Mouse (Mus musculus): ENCODE data around the gene Synj2bp. TPM values are rescaled to one million over a fixed set of nuclear protein-coding genes. Genes with fewer than 3 reads are reported as not detected.
A peak's percentile ranks its signal among the peaks of the same experiment; 100 is the strongest.
"Not testable (repeated sequence)": the region's sequence is repeated elsewhere in the genome, so short reads cannot be mapped to it uniquely, and the experiment has no call there.

Synj2bp gene
- 36.7 and 39.8 TPM in 2 replicates for polyA plus RNA-seq (2015; fragmentation: Nextera tagmentation; extraction: Ambion mirVana)

DNA sequence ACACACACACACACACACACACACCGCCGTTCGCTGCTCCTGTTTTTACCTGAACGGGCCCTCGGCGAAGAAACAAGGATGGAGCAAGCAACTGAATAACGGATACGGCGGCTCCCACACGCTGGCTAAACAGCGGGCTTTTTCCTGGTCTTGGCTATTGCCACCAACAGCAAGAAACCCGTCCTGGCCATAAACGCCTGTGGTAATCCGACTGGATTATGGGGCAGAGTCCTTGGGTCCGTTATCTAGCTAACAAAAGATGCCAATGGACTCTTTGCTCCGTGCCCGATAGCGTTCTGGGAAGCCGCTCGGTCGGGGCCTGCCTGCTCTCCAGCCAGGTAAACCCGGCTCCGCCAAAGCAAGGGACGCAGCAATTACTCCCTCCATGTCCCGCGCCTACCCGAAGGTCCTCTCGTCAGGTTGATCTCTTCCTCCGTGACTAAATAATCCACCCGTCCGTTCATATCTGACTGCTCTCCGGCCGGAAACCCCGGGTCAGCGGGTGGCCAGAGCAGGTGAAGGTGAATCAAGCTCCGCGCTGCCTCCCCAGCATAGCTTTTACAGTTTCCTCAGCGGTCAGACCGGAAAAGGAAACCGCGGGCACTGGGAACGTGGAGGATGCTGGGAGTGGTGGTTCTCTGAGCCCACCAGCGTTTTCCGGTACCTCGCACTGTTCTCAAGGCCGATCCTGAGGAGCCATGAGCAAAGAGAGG, at the start of gene Synj2bp, which contains the start of gene Gm20498:
Synj2bp (minus strand) TSS at position 596 of the 713 bp plus-strand sequence.
Gm20498 (minus strand) TSS at position 590 of the 713 bp plus-strand sequence.
- Histone ChIP-seq H3K9me3 (replicated peaks; ENCODE audit: control insufficient read depth, low read length, poor library complexity, severe bottlenecking) (no peaks in the 10 kb centered on the region), H3K36me3 (ENCODE audit: control insufficient read depth, insufficient read depth, low read length) (no peaks in the 10 kb centered on the region), H3K27me3 (ENCODE audit: control insufficient read depth, insufficient read depth, low read depth, low read length) (no peaks in the 10 kb centered on the region), H3K4me2 (ENCODE audit: low read length) (peak within 1 kb of the TSS; percentile 80), H3K4me3 (ENCODE audit: low read depth, low read length) (peak within 1 kb of the TSS; percentile 70), H3K4me1 (ENCODE audit: control insufficient read depth, insufficient read depth, low read length) (peaks cover 20% of the 10 kb centered on the region), H3K9ac (ENCODE audit: low read depth, low read length) (peak within 1 kb of the TSS; percentile 76), H3K27ac (ENCODE audit: low read length) (peak within 1 kb of the TSS; percentile 81)
- under 1% methylated on average over 46 of the region's 46 CpGs for WGBS
- peak; percentile 98 for ATAC-seq

DNA sequence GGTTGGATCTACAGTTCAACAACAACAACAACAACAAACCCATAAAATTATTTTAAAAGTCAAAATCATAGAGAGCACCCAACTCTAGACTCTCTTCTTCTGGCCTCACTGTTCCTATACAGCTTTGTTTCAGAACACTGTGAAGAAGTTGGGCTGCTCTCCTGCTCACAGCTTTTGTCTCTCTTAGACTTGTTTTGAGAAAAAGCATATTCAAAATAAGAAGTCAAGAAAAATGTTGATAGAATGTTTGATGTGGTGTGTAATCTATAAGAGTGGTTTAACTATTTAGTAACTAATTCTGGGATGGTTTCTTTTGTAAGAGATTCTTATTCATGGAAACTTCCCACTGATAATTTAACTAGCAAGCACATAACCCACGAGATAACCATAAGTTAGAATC, 35.7 kb upstream of the Synj2bp start, which contains the start of gene Adam21:
Adam21 (minus strand) TSS at position 101 of the 400 bp plus-strand sequence.
- no peaks in the 10 kb centered on the region for H3K4me1 ChIP-seq (ENCODE audit: control insufficient read depth, insufficient read depth, low read length)
- no peak within 1 kb of the TSS for H3K4me2 ChIP-seq (ENCODE audit: low read length)
- no peaks in the 10 kb centered on the region for H3K27me3 ChIP-seq (ENCODE audit: control insufficient read depth, insufficient read depth, low read depth, low read length)
- no peak within 1 kb of the TSS for H3K9ac ChIP-seq (ENCODE audit: low read depth, low read length)
- H3K36me3 ChIP-seq (ENCODE audit: control insufficient read depth, insufficient read depth, low read length) = no peaks in the 10 kb centered on the region
- no peak within 1 kb of the TSS for H3K27ac ChIP-seq (ENCODE audit: low read length)
- no peak for ATAC-seq
- no peaks in the 10 kb centered on the region for H3K9me3 ChIP-seq (replicated peaks; ENCODE audit: control insufficient read depth, low read length, poor library complexity, severe bottlenecking)
- H3K4me3 ChIP-seq (ENCODE audit: low read depth, low read length) = no peak within 1 kb of the TSS
- WGBS = 97% methylated on average over 1 of the region's 1 CpGs

DNA sequence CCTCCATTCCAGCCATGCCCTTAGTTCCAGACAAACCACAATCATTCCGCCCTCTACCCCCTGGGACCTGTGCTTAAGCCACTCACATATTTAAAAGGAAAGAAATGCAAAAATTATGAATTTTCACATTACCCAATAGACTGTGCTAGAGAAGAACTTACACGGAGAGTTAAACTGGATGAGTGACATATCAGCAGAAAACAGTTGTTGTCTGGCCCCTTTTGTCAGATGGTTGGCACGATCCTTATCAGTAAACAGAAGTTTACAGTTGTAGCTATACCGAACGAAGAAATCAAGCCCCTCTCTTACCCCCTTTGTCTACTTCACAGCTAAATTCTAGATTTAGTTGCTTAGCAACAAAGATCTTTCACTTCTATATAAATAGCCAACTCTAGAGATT, 35.2 kb upstream of the Synj2bp start:
- no peak for ATAC-seq
- H3K9ac ChIP-seq (ENCODE audit: low read depth, low read length) = no peak overlapping the region
- H3K4me2 ChIP-seq (ENCODE audit: low read length) = no peak overlapping the region
- H3K9me3 ChIP-seq (replicated peaks; ENCODE audit: control insufficient read depth, low read length, poor library complexity, severe bottlenecking) = no peaks in the 10 kb centered on the region
- H3K36me3 ChIP-seq (ENCODE audit: control insufficient read depth, insufficient read depth, low read length) = no peaks in the 10 kb centered on the region
- no peaks in the 10 kb centered on the region for H3K27me3 ChIP-seq (ENCODE audit: control insufficient read depth, insufficient read depth, low read depth, low read length)
- no peak overlapping the region for H3K27ac ChIP-seq (ENCODE audit: low read length)
- no peaks in the 10 kb centered on the region for H3K4me1 ChIP-seq (ENCODE audit: control insufficient read depth, insufficient read depth, low read length)
- 84% methylated on average over 5 of the region's 5 CpGs for whole genome bisulfite sequencing
- no peak overlapping the region for H3K4me3 ChIP-seq (ENCODE audit: low read depth, low read length)

DNA sequence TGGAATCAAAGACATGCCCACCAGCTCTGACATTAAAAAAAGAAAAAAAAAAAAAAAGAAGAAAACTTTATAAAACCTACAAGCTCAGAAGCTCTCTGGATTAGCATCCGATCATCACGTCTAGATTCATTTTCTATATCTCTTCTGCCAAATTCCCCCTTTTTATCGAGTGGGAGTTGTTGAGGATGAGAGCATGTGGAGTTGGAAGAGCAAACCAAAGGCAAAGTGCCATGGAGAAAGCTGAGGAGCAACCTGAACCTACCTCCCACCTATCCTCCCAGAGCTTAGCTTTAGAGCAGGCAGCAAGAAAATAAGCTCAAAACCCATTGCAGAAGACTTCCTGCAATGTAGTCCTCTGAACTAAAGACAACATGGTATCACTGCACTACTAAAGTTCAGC, 31.5 kb upstream of the Synj2bp start:
- ATAC-seq = no peak
- H3K9me3 ChIP-seq (replicated peaks; ENCODE audit: control insufficient read depth, low read length, poor library complexity, severe bottlenecking) = no peaks in the 10 kb centered on the region
- H3K9ac ChIP-seq (ENCODE audit: low read depth, low read length) = no peak overlapping the region
- H3K4me3 ChIP-seq (ENCODE audit: low read depth, low read length) = no peak overlapping the region
- H3K36me3 ChIP-seq (ENCODE audit: control insufficient read depth, insufficient read depth, low read length) = no peaks in the 10 kb centered on the region
- H3K4me1 ChIP-seq (ENCODE audit: control insufficient read depth, insufficient read depth, low read length) = no peaks in the 10 kb centered on the region
- no peaks in the 10 kb centered on the region for H3K27me3 ChIP-seq (ENCODE audit: control insufficient read depth, insufficient read depth, low read depth, low read length)
- no peak overlapping the region for H3K4me2 ChIP-seq (ENCODE audit: low read length)
- H3K27ac ChIP-seq (ENCODE audit: low read length) = no peak overlapping the region
- WGBS = 94% methylated on average over 3 of the region's 3 CpGs

DNA sequence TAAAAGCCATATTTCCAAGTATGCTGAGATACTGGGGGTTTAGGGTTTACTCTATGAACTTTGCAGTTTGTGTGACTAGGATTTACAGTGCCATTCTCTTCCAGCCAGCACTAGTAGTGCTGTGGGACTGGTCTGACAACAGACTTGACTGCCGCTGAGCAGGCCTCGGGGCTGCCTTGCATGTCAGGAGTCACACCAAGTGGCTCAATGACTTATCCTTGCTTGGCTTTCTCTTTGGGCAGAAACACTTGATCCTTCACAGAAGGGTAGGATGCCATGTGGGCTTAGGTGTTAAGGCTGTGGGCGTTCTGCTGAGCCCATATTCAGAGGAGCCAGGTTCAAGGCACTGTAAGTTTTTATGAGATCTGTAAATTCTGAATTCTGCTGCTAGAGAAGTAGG, 16.6 kb upstream of the Synj2bp start:
- Histone ChIP-seq H3K4me3 (ENCODE audit: low read depth, low read length) (no peak overlapping the region), H3K36me3 (ENCODE audit: control insufficient read depth, insufficient read depth, low read length) (no peaks in the 10 kb centered on the region), H3K27me3 (ENCODE audit: control insufficient read depth, insufficient read depth, low read depth, low read length) (no peaks in the 10 kb centered on the region), H3K9me3 (replicated peaks; ENCODE audit: control insufficient read depth, low read length, poor library complexity, severe bottlenecking) (no peaks in the 10 kb centered on the region), H3K27ac (ENCODE audit: low read length) (no peak overlapping the region), H3K9ac (ENCODE audit: low read depth, low read length) (no peak overlapping the region), H3K4me2 (ENCODE audit: low read length) (no peak overlapping the region), H3K4me1 (ENCODE audit: control insufficient read depth, insufficient read depth, low read length) (no peaks in the 10 kb centered on the region)
- WGBS = 85% methylated on average over 3 of the region's 3 CpGs
- no peak for ATAC-seq

DNA sequence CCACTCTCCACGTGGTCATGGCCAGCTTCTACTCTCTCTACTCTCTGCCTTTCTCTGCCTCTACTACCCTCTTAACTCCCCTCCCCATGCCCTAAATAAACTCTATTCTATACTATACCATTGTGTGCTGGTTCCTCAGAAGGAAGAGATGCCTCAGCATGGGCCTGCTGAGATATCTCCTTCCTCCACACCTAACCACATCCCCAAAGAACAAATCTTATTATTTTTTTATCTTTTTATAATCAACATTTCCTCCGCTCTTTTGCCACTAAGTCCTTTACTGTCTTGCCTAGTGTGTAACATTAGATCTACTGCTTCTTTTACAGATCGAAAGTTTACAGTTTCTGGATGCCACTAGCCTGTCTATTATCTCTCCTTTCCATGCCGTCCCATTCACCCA, 14.5 kb upstream of the Synj2bp start:
- Histone ChIP-seq H3K36me3 (ENCODE audit: control insufficient read depth, insufficient read depth, low read length) (no peaks in the 10 kb centered on the region), H3K9me3 (replicated peaks; ENCODE audit: control insufficient read depth, low read length, poor library complexity, severe bottlenecking) (no peaks in the 10 kb centered on the region), H3K27ac (ENCODE audit: low read length) (no peak overlapping the region), H3K4me1 (ENCODE audit: control insufficient read depth, insufficient read depth, low read length) (no peaks in the 10 kb centered on the region), H3K4me3 (ENCODE audit: low read depth, low read length) (no peak overlapping the region), H3K9ac (ENCODE audit: low read depth, low read length) (no peak overlapping the region), H3K27me3 (ENCODE audit: control insufficient read depth, insufficient read depth, low read depth, low read length) (no peaks in the 10 kb centered on the region), H3K4me2 (ENCODE audit: low read length) (no peak overlapping the region)
- ATAC-seq = no peak
- WGBS = 71% methylated on average over 4 of the region's 4 CpGs

DNA sequence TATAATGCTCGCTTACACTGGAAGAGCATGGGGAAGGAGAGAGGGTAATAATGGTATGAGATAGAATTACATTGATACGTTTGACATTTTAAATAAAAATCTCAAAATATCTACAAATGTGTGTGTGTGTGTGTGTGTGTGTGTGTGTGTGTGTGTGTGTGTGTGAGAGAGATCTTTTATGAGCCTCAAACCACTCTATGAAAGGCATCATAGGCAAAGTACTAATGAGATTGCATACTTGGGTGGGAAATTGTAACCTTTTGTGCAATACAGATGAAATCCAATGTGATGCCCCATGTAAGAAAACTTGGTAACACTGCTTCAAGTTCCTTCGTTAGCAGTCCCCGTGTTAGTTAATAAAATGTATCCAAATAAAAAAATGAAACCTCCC, 313 bp upstream of the Synj2bp start:
- H3K4me2 ChIP-seq (ENCODE audit: low read length) = peak overlapping the region; percentile 80
- 37% methylated on average over 4 of the region's 4 CpGs for WGBS
- H3K9me3 ChIP-seq (replicated peaks; ENCODE audit: control insufficient read depth, low read length, poor library complexity, severe bottlenecking) = no peaks in the 10 kb centered on the region
- peak overlapping the region; percentile 70 for H3K4me3 ChIP-seq (ENCODE audit: low read depth, low read length)
- ATAC-seq = peak; percentile 61
- no peaks in the 10 kb centered on the region for H3K36me3 ChIP-seq (ENCODE audit: control insufficient read depth, insufficient read depth, low read length)
- peak overlapping the region; percentile 76 for H3K9ac ChIP-seq (ENCODE audit: low read depth, low read length)
- peaks cover 20% of the 10 kb centered on the region for H3K4me1 ChIP-seq (ENCODE audit: control insufficient read depth, insufficient read depth, low read length)
- no peaks in the 10 kb centered on the region for H3K27me3 ChIP-seq (ENCODE audit: control insufficient read depth, insufficient read depth, low read depth, low read length)
- peak overlapping the region; percentile 81 for H3K27ac ChIP-seq (ENCODE audit: low read length)

DNA sequence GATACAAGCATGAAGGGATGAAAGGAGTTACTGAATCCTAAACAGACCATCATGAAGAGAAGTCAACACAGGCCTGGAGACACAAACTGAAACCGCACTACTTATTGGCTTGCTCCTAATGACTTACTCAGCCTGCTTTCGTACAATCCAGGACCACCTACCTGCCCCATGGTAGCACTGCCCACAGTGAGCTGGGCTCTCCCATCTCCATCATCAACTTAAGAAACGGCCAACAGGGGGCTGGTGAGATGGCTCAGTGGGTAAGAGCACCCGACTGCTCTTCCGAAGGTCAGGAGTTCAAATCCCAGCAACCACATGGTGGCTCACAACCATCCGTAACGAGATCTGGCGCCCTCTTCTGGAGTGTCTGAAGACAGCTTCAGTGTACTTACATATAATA, 2.1 kb downstream of the Synj2bp start:
- Histone ChIP-seq H3K4me2 (ENCODE audit: low read length) (peak overlapping the region; percentile 14; the same call in 1 of the 2 replicates), H3K4me1 (ENCODE audit: control insufficient read depth, insufficient read depth, low read length) (peaks cover 20% of the 10 kb centered on the region)
- not testable (repeated sequence) for H3K4me3 ChIP-seq (ENCODE audit: low read depth, low read length); ATAC-seq; H3K27ac ChIP-seq (ENCODE audit: low read length); H3K9ac ChIP-seq (ENCODE audit: low read depth, low read length); H3K36me3 ChIP-seq (ENCODE audit: control insufficient read depth, insufficient read depth, low read length); H3K9me3 ChIP-seq (replicated peaks; ENCODE audit: control insufficient read depth, low read length, poor library complexity, severe bottlenecking); H3K27me3 ChIP-seq (ENCODE audit: control insufficient read depth, insufficient read depth, low read depth, low read length)
- 88% methylated on average over 5 of the region's 8 CpGs for WGBS

DNA sequence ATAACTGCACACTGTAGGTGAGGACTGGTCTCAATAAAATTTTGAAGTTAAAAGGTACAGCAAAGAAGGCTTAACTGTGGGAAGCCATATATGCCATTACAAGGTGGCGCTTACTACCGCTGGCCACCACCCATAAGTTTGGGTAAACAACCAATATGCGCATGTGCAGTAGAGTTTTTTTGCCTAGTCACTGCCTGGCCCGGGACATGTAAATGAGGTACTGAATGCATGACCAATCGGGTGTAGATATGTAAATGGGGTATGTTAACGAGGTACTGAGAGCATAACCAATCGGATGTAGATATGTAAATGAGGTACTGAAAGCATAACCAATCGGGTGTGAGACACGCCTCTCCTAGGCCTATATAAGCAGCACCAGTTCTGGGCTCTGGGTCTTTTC, 35.8 kb downstream of the Synj2bp start:
- not testable (repeated sequence) for H3K36me3 ChIP-seq (ENCODE audit: control insufficient read depth, insufficient read depth, low read length); H3K4me2 ChIP-seq (ENCODE audit: low read length); H3K4me1 ChIP-seq (ENCODE audit: control insufficient read depth, insufficient read depth, low read length); ATAC-seq; H3K4me3 ChIP-seq (ENCODE audit: low read depth, low read length); H3K9ac ChIP-seq (ENCODE audit: low read depth, low read length); H3K9me3 ChIP-seq (replicated peaks; ENCODE audit: control insufficient read depth, low read length, poor library complexity, severe bottlenecking); H3K27me3 ChIP-seq (ENCODE audit: control insufficient read depth, insufficient read depth, low read depth, low read length); H3K27ac ChIP-seq (ENCODE audit: low read length)
- 91% methylated on average over 9 of the region's 9 CpGs for WGBS

All from midbrain, embryonic 16.5 days (tissue).